Mouse (Mus musculus) megakaryocyte, embryonic 14.5 days (primary cell): ENCODE data around the gene 2010111I01Rik.

ENCODE experiments used
- FLI1 ChIP-seq: IDR thresholded peaks from 2 replicates; pipeline ENCODE4 v1.6.1; 2012; ENCODE audit warnings: low read length, inconsistent platforms, mixed read lengths
- GATA1 ChIP-seq: IDR thresholded peaks from 3 replicates; pipeline ENCODE4 v1.6.1; 2012; ENCODE audit warnings: mixed read lengths, low read length, inconsistent platforms, borderline replicate concordance

DNA sequence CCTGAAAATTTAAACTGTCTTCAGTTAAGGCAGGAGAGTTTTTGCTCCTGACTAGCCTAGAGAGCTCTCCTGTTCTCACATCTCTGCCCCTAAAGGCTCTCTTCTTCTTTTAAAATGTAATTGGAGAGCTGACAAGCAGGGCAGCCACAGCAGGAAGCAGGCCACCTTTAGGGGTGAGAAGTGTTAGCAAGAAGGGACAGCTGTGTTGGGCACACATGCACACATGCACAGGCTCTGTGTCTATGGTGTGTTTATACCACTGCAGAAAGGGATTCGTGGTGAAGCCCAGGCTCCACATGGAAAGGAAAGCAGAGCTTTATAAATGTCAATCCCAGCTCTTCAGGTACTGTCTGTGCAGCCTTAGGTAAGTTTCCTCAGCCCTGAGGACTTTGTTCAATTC is 241.7 kb downstream of the 2010111I01Rik start:
- TF ChIP-seq GATA1 (no peak), FLI1 (no peak)
